Mouse (Mus musculus) brain, adult 2 months (tissue): ENCODE measurements at regions not wholly inside any gene's neighbourhood (a gene's known extent, or its start where the extent isn't known, plus 50 kb on each side); places are given as distances from the start of the nearest gene placed in this dataset.

Source experiments
- DNase-seq: peaks from one replicate; pipeline ENCODE4 v3.0.0; 2011; ENCODE audit warnings: low read depth, low spot score

DNA sequence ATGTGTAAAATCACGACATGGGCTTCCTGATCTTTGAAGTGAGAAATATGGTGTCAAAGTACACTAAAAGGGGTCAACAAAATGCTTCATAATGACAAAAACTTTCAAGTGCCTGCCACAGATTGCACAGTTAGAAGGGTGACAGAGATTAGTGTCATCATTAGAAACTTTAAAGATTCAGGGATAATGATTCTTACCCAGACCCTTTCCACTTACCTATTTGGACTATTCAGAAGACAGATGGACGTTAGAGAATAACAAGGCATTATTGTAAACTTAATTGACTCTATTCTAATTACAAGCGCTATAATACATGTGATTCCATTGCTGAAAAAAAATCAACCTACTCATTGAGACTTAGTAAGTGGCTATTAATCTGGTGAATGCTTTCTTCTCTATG is 162.6 kb upstream of the Pcdh20 start:
- no peak for DNase-seq

DNA sequence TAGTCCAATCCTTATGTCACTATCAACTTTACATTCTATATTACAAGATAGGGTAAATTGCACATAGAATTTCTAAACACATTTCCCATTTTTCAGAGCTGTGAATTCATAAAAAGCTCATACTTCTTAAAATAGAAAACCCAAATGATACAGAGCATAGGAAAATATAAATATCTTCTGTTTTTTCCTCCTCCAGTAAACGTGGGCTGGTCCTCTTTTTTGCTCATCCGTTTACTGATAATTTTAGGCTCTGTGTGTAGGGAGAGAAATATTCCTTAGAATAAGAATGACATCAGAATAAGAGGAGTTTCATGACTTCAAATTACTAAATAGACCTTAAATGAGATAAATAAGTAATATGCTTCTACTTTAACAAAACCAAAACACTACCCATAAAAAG is 124.2 kb upstream of the Pcdh20 start:
- peak; percentile 37 for DNase-seq

GRCm38 (mm10) chr14:88570053-88570452 is 98.9 kb upstream of the Pcdh20 start:
- DNase-seq = peak; percentile 28

DNA sequence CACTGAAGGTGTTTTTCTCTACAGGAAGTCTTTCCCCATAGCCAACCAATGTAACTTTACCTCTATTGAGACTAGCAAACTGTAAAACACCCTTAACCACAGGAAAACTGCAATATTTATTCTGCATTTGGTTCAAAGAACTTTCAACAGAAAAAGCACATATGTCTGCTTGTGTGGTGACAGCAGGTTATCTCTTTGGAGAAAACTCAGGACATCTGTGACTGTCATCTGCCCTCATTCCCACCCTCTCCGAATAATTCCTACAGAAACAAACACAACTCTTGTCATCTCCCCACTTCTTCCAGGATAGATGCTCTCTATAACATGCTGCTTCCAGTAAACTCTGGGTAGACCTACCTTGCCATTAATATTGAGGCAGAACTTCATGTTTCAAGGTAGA is 96.4 kb upstream of the Pcdh20 start:
- DNase-seq = peak; percentile 21

DNA sequence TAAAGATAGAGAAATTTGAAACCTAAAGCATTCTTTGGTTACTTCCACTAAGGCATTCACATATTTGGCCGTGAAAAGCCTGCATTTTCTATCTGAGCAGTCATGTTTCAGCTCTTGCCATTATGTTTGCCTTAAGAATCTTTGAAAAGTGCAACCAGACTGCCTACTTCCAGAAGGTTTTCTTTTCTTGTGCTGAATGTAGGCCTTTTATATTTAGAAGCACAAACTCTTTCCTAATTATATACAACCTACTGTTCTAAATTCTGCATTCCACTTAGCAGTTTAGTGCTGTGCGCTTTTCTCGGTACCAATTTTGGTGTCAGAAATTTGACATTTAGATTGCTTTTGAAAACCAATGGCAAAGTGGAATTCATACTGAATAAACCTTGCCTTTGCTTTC is 72.4 kb upstream of the Pcdh20 start:
- peak; percentile 81 for DNase-seq

GRCm38 (mm10) chr14:88542522-88542921 is 71.3 kb upstream of the Pcdh20 start:
- DNase-seq = no peak
